Mouse (Mus musculus): Measurements from ENCODE around the gene Myrip.

DNA sequence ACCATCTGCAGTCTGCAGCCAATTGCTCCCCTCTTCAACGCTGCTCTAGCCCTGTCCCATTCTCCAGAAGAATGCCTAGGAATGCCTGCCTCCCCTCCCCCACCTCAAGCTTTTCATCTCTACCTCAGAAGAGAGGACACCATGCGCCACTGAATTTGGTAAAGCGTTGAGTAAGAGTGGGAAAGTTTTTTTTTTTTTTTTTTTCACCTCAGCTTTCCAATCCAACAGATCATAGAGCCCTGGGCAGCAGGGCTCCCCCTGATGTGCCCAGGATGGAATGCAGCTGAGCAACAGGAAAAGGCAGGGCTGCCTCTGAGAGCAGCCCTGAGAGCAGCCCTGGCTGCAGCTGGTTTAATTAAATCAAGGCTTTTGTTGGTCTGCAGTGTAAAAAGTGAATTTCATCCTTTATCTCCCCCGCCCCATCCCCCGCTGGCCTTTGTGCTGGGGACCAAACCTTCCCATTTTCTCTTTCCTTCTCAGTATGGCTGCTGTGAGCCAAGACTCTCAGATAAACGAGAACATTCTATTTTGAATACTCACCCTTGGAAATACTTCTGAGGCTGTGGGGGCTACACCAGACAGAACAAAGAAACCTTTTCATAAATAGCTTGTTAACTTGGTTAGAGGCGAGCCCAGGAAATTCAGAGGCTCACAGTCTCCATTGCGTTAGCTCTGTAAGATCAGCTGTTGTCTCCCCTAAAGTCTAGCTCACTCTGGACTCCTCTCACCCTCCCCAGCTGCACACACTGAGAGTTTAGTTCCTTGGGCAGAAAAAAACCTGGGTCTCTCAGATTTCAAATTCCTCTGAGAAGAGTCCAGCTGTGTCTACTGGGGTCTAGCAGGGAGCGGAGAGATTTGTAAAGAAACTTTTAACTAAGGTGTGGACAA lies 154.7 kb downstream of the Myrip start:
- TF ChIP-seq CTCF (IDR thresholded peaks at IDR 0.05; ENCODE audit: extremely low read depth, insufficient read length, insufficient replicate concordance, low read depth, low read length) (no peak), POLR2A (IDR thresholded peaks at IDR 0.05; ENCODE audit: low read depth, low read length) (no peak)
